Mouse (Mus musculus) myocyte (in vitro differentiated cells): ENCODE measurements around the gene Tspan14. TPM values are rescaled to one million over a fixed set of nuclear protein-coding genes. Genes with fewer than 3 reads are reported as not detected.

Source experiments
- H3K27me3 ChIP-seq: one replicate; pipeline ENCODE4 v1.6.1; 2011; ENCODE audit not compliant: control insufficient read depth, insufficient read depth, insufficient read length
- H3K36me3 ChIP-seq: one replicate; pipeline ENCODE4 v1.6.1; 2011; ENCODE audit not compliant: control insufficient read depth, insufficient read depth
- H3K4me2 ChIP-seq: one replicate; pipeline ENCODE4 v1.6.1; 2011; ENCODE audit warnings: low read depth, control low read depth
- H3K4me3 ChIP-seq: one replicate; pipeline ENCODE4 v1.5.1; 2011; ENCODE audit warnings: mild to moderate bottlenecking, control low read depth, moderate library complexity
- H3K79me2 ChIP-seq: one replicate; pipeline ENCODE4 v1.6.1; 2011; ENCODE audit not compliant: control insufficient read depth, insufficient read depth
- H3ac ChIP-seq: one replicate; pipeline ENCODE4 v1.6.1; 2011; ENCODE audit not compliant: control insufficient read depth, insufficient read length
- CEBPB ChIP-seq: IDR thresholded peaks from 2 replicates; pipeline ENCODE4 v1.6.1; 2011; ENCODE audit warnings: mild to moderate bottlenecking, moderate library complexity; ENCODE audit not compliant: poor library complexity, insufficient read depth, severe bottlenecking
- E2F4 ChIP-seq: IDR thresholded peaks from one replicate; pipeline ENCODE4 v1.6.1; 2011; ENCODE audit warnings: mild to moderate bottlenecking, control low read depth, moderate library complexity; ENCODE audit not compliant: insufficient read depth
- MAX ChIP-seq: IDR thresholded peaks from one replicate; pipeline ENCODE4 v1.6.1; 2011; ENCODE audit warnings: low read depth, mild to moderate bottlenecking, control low read depth
- MYOD1 ChIP-seq, 3 experiments: IDR thresholded peaks; one replicate each; pipeline ENCODE4 v1.6.1; 2011; ENCODE audit warnings: control low read depth in 2 of 3, low read depth in 2 of 3, mild to moderate bottlenecking in 2 of 3, moderate library complexity in 1 of 3; ENCODE audit not compliant: insufficient read length in 2 of 3, control insufficient read depth in 1 of 3
- MYOG ChIP-seq, 3 experiments: IDR thresholded peaks; one replicate each; pipeline ENCODE4 v1.6.1; 2011; ENCODE audit warnings: control low read depth in 2 of 3, low read depth in 2 of 3, mild to moderate bottlenecking in 2 of 3; ENCODE audit not compliant: insufficient read length in 2 of 3, control insufficient read depth in 1 of 3, insufficient read depth in 1 of 3
- POLR2A ChIP-seq: IDR thresholded peaks from one replicate; pipeline ENCODE4 v1.6.1; 2011; ENCODE audit warnings: low read depth, mild to moderate bottlenecking, control low read depth, moderate library complexity; ENCODE audit not compliant: insufficient read length
- POLR2AphosphoS2 ChIP-seq: IDR thresholded peaks from one replicate; pipeline ENCODE4 v1.6.1; 2011; ENCODE audit warnings: low read depth, control low read depth; ENCODE audit not compliant: insufficient read length
- REST ChIP-seq: IDR thresholded peaks from one replicate; pipeline ENCODE4 v1.6.1; 2011; ENCODE audit warnings: mild to moderate bottlenecking, control low read depth, moderate library complexity; ENCODE audit not compliant: insufficient read depth, insufficient read length
- SRF ChIP-seq: IDR thresholded peaks from one replicate; pipeline ENCODE4 v1.6.1; 2011; ENCODE audit warnings: low read depth; ENCODE audit not compliant: control insufficient read depth, insufficient read length
- TCF12 ChIP-seq: IDR thresholded peaks from one replicate; pipeline ENCODE4 v1.6.1; 2011; ENCODE audit warnings: mild to moderate bottlenecking, control low read depth; ENCODE audit not compliant: poor library complexity, insufficient read depth, severe bottlenecking
- TCF3 ChIP-seq: IDR thresholded peaks from one replicate; pipeline ENCODE4 v1.6.1; 2011; ENCODE audit warnings: low read depth, control low read depth; ENCODE audit not compliant: insufficient read length
- USF1 ChIP-seq: IDR thresholded peaks from one replicate; pipeline ENCODE4 v1.6.1; 2011; ENCODE audit warnings: low read depth, mild to moderate bottlenecking, control low read depth, moderate library complexity
- polyA plus RNA-seq: library from polyadenylated mRNA; unstranded; fragments of >200 nt; fragmentation: generic; extraction: Trizol; gene quantifications from one replicate; pipeline ENCODE4 v1.2.1, GENCODE M21; 2012; ENCODE audit warnings: missing spikeins

Gene Tspan14
- polyA plus RNA-seq, 1 experiment = 90.6 TPM

GRCm38 (mm10) chr14:40914701-40915100, 51.9 kb downstream of the Tspan14 start:
- Histone ChIP-seq H3K27me3 (no peaks in the 10 kb centered on the region), H3K79me2 (peaks cover 10% of the 10 kb centered on the region), H3ac (no peak overlapping the region), H3K36me3 (peaks cover 44% of the 10 kb centered on the region), H3K4me2 (no peak overlapping the region), H3K4me3 (no peak overlapping the region)
- TF ChIP-seq MYOG (IDR thresholded peaks at IDR 0.05; ENCODE audit: control insufficient read depth in 1 of 3, insufficient read depth in 1 of 3, insufficient read length in 2 of 3, low read depth in 2 of 3) = no peak
- TF ChIP-seq SRF = no peak
- TF ChIP-seq MAX = no peak
- no peak for TF ChIP-seq USF1
- TF ChIP-seq CEBPB = no peak
- no peak for TF ChIP-seq POLR2AphosphoS2
- no peak for TF ChIP-seq E2F4
- no peak for TF ChIP-seq TCF12
- no peak for TF ChIP-seq REST
- TF ChIP-seq TCF3 = no peak
- TF ChIP-seq MYOD1 (IDR thresholded peaks at IDR 0.05; ENCODE audit: control insufficient read depth in 1 of 3, insufficient read length in 2 of 3, low read depth in 2 of 3) = no peak
- no peak for TF ChIP-seq POLR2A

GRCm38 (mm10) chr14:40913709-40914108, 52.9 kb downstream of the Tspan14 start:
- H3K36me3 ChIP-seq = peaks cover 51% of the 10 kb centered on the region

GRCm38 (mm10) chr14:40911529-40911928, 55.1 kb downstream of the Tspan14 start:
- no peak overlapping the region for H3K4me2 ChIP-seq
- no peaks in the 10 kb centered on the region for H3K79me2 ChIP-seq
- H3K36me3 ChIP-seq = peaks cover 66% of the 10 kb centered on the region
- no peak overlapping the region for H3ac ChIP-seq
- TF ChIP-seq MYOG (IDR thresholded peaks at IDR 0.05; ENCODE audit: control insufficient read depth in 1 of 3, insufficient read depth in 1 of 3, insufficient read length in 2 of 3, low read depth in 2 of 3) = peak in 2 of 3 experiments; percentile 54 to 68
- TF ChIP-seq MYOD1 (IDR thresholded peaks at IDR 0.05; ENCODE audit: control insufficient read depth in 1 of 3, insufficient read length in 2 of 3, low read depth in 2 of 3) = peak; percentile 8 to 59 (median 44)
- TF ChIP-seq SRF = no peak
- TF ChIP-seq TCF12 = peak; percentile 46
- no peak overlapping the region for H3K4me3 ChIP-seq
- no peaks in the 10 kb centered on the region for H3K27me3 ChIP-seq

More at GRCm38 (mm10) chr14:40913709-40914108, 52.9 kb downstream of the Tspan14 start:
- H3ac ChIP-seq = no peak overlapping the region
- H3K27me3 ChIP-seq = no peaks in the 10 kb centered on the region
- no peak overlapping the region for H3K4me2 ChIP-seq
- no peak overlapping the region for H3K4me3 ChIP-seq
- no peak for TF ChIP-seq TCF3
- TF ChIP-seq CEBPB = no peak
- TF ChIP-seq USF1 = no peak
- no peak for TF ChIP-seq MYOG (IDR thresholded peaks at IDR 0.05; ENCODE audit: control insufficient read depth in 1 of 3, insufficient read depth in 1 of 3, insufficient read length in 2 of 3, low read depth in 2 of 3)
- TF ChIP-seq E2F4 = no peak
- TF ChIP-seq TCF12 = no peak
- no peak for TF ChIP-seq SRF
- TF ChIP-seq POLR2AphosphoS2 = no peak
- TF ChIP-seq MYOD1 (IDR thresholded peaks at IDR 0.05; ENCODE audit: control insufficient read depth in 1 of 3, insufficient read length in 2 of 3, low read depth in 2 of 3) = no peak
- no peak for TF ChIP-seq MAX
- TF ChIP-seq POLR2A = no peak
- no peak for TF ChIP-seq REST
- peaks cover 5% of the 10 kb centered on the region for H3K79me2 ChIP-seq

- TF ChIP-seq MYOG (IDR thresholded peaks at IDR 0.05; ENCODE audit: control insufficient read depth in 1 of 3, insufficient read depth in 1 of 3, insufficient read length in 2 of 3, low read depth in 2 of 3) (no peak), CEBPB (no peak), MAX (no peak), POLR2AphosphoS2 (no peak), MYOD1 (IDR thresholded peaks at IDR 0.05; ENCODE audit: control insufficient read depth in 1 of 3, insufficient read length in 2 of 3, low read depth in 2 of 3) (no peak), USF1 (no peak), TCF12 (no peak), TCF3 (no peak), SRF (no peak), POLR2A (no peak), REST (no peak), E2F4 (no peak)
- Histone ChIP-seq H3K36me3 (peaks cover 56% of the 10 kb centered on the region), H3K79me2 (no peaks in the 10 kb centered on the region), H3ac (no peak overlapping the region), H3K27me3 (no peaks in the 10 kb centered on the region), H3K4me2 (no peak overlapping the region), H3K4me3 (no peak overlapping the region)
Measured at GRCm38 (mm10) chr14:40908763-40909162, 57.8 kb downstream of the Tspan14 start.

GRCm38 (mm10) chr14:40906770-40907169, 59.8 kb downstream of the Tspan14 start:
- no peaks in the 10 kb centered on the region for H3K79me2 ChIP-seq
- TF ChIP-seq E2F4 = no peak
- peak in 2 of 3 experiments; percentile 97 to 98 for TF ChIP-seq MYOG (IDR thresholded peaks at IDR 0.05; ENCODE audit: control insufficient read depth in 1 of 3, insufficient read depth in 1 of 3, insufficient read length in 2 of 3, low read depth in 2 of 3)
- no peak for TF ChIP-seq SRF
- peak in 2 of 3 experiments; percentile 92 to 94 for TF ChIP-seq MYOD1 (IDR thresholded peaks at IDR 0.05; ENCODE audit: control insufficient read depth in 1 of 3, insufficient read length in 2 of 3, low read depth in 2 of 3)
- no peak for TF ChIP-seq USF1
- TF ChIP-seq TCF3 = peak; percentile 64
- TF ChIP-seq REST = no peak
- no peak for TF ChIP-seq MAX
- no peak for TF ChIP-seq POLR2A
- TF ChIP-seq CEBPB = no peak
- TF ChIP-seq POLR2AphosphoS2 = no peak
- TF ChIP-seq TCF12 = peak; percentile 37
- H3K27me3 ChIP-seq = no peaks in the 10 kb centered on the region
- H3ac ChIP-seq = no peak overlapping the region
- peaks cover 51% of the 10 kb centered on the region for H3K36me3 ChIP-seq
- H3K4me3 ChIP-seq = no peak overlapping the region
- no peak overlapping the region for H3K4me2 ChIP-seq
